Mouse (Mus musculus): ENCODE measurements around the gene Tmem116. TPM values are rescaled to one million over a fixed set of nuclear protein-coding genes. Genes with fewer than 3 reads are reported as not detected.
"Not testable (repeated sequence)": the region's sequence is repeated elsewhere in the genome, so short reads cannot be mapped to it uniquely, and the experiment has no call there.

Tmem116 gene
- polyA plus RNA-seq, 1 experiment from 2014 or later: 1.9 TPM

- no peaks in the 10 kb centered on the region for H3K36me3 ChIP-seq (ENCODE audit: control insufficient read depth, insufficient read depth, low read length)
- H3K27me3 ChIP-seq (ENCODE audit: control insufficient read depth, insufficient read depth, low read depth, low read length): no peaks in the 10 kb centered on the region
- no peaks in the 10 kb centered on the region for H3K4me1 ChIP-seq (ENCODE audit: control insufficient read depth, insufficient read depth, low read length)
- no peak overlapping the region for H3K9ac ChIP-seq (ENCODE audit: low read depth, low read length)
- 89% methylated on average over 2 of the region's 2 CpGs for WGBS
- H3K4me3 ChIP-seq (ENCODE audit: low read depth, low read length): no peak overlapping the region
- ATAC-seq: no peak
- no peak overlapping the region for H3K4me2 ChIP-seq (ENCODE audit: low read length)
- H3K27ac ChIP-seq (ENCODE audit: low read length): no peak overlapping the region
- H3K9me3 ChIP-seq (replicated peaks; ENCODE audit: control insufficient read depth, low read length, poor library complexity, severe bottlenecking): no peaks in the 10 kb centered on the region
Measured at GRCm38 (mm10) chr5:121472411-121472810, 20.7 kb downstream of the Tmem116 start.

- H3K9me3 ChIP-seq (replicated peaks; ENCODE audit: control insufficient read depth, low read length, poor library complexity, severe bottlenecking): no peaks in the 10 kb centered on the region
- H3K4me1 ChIP-seq (ENCODE audit: control insufficient read depth, insufficient read depth, low read length): no peaks in the 10 kb centered on the region
- ATAC-seq: no peak
- no peak overlapping the region for H3K4me2 ChIP-seq (ENCODE audit: low read length)
- H3K36me3 ChIP-seq (ENCODE audit: control insufficient read depth, insufficient read depth, low read length): no peaks in the 10 kb centered on the region
- no peak overlapping the region for H3K27ac ChIP-seq (ENCODE audit: low read length)
- H3K27me3 ChIP-seq (ENCODE audit: control insufficient read depth, insufficient read depth, low read depth, low read length): no peaks in the 10 kb centered on the region
- no peak overlapping the region for H3K9ac ChIP-seq (ENCODE audit: low read depth, low read length)
- H3K4me3 ChIP-seq (ENCODE audit: low read depth, low read length): no peak overlapping the region
- WGBS: 65% methylated on average over 7 of the region's 7 CpGs
Measured at GRCm38 (mm10) chr5:121474610-121475009, 22.9 kb downstream of the Tmem116 start.

- Histone ChIP-seq H3K36me3 (ENCODE audit: control insufficient read depth, insufficient read depth, low read length) (no peaks in the 10 kb centered on the region), H3K9me3 (replicated peaks; ENCODE audit: control insufficient read depth, low read length, poor library complexity, severe bottlenecking) (no peaks in the 10 kb centered on the region), H3K27ac (ENCODE audit: low read length) (no peak overlapping the region), H3K9ac (ENCODE audit: low read depth, low read length) (no peak overlapping the region), H3K4me2 (ENCODE audit: low read length) (no peak overlapping the region), H3K27me3 (ENCODE audit: control insufficient read depth, insufficient read depth, low read depth, low read length) (no peaks in the 10 kb centered on the region), H3K4me1 (ENCODE audit: control insufficient read depth, insufficient read depth, low read length) (no peaks in the 10 kb centered on the region), H3K4me3 (ENCODE audit: low read depth, low read length) (no peak overlapping the region)
- 82% methylated on average over 1 of the region's 1 CpGs for WGBS
- no peak for ATAC-seq
Measured at GRCm38 (mm10) chr5:121476040-121476439, 24.3 kb downstream of the Tmem116 start.

- Histone ChIP-seq H3K9me3 (replicated peaks; ENCODE audit: control insufficient read depth, low read length, poor library complexity, severe bottlenecking) (no peaks in the 10 kb centered on the region), H3K27ac (ENCODE audit: low read length) (peak overlapping the region; percentile 34; the same call in 1 of the 2 replicates), H3K4me2 (ENCODE audit: low read length) (no peak overlapping the region), H3K4me3 (ENCODE audit: low read depth, low read length) (no peak overlapping the region), H3K9ac (ENCODE audit: low read depth, low read length) (no peak overlapping the region), H3K27me3 (ENCODE audit: control insufficient read depth, insufficient read depth, low read depth, low read length) (no peaks in the 10 kb centered on the region), H3K4me1 (ENCODE audit: control insufficient read depth, insufficient read depth, low read length) (no peaks in the 10 kb centered on the region), H3K36me3 (ENCODE audit: control insufficient read depth, insufficient read depth, low read length) (no peaks in the 10 kb centered on the region)
- ATAC-seq: no peak
- 34% methylated on average over 3 of the region's 3 CpGs for WGBS
Measured at GRCm38 (mm10) chr5:121477680-121478079, 26.0 kb downstream of the Tmem116 start.

GRCm38 (mm10) chr5:121484801-121485200 is 33.1 kb downstream of the Tmem116 start:
- no peak for ATAC-seq
- H3K36me3 ChIP-seq (ENCODE audit: control insufficient read depth, insufficient read depth, low read length): no peaks in the 10 kb centered on the region
- WGBS: 82% methylated on average over 5 of the region's 5 CpGs

GRCm38 (mm10) chr5:121493305-121493704 is 41.6 kb downstream of the Tmem116 start:
- H3K4me2 ChIP-seq (ENCODE audit: low read length): no peak overlapping the region
- H3K36me3 ChIP-seq (ENCODE audit: control insufficient read depth, insufficient read depth, low read length): no peaks in the 10 kb centered on the region
- H3K27ac ChIP-seq (ENCODE audit: low read length): no peak overlapping the region
- no peak overlapping the region for H3K9ac ChIP-seq (ENCODE audit: low read depth, low read length)
- no peaks in the 10 kb centered on the region for H3K9me3 ChIP-seq (replicated peaks; ENCODE audit: control insufficient read depth, low read length, poor library complexity, severe bottlenecking)
- 78% methylated on average over 8 of the region's 8 CpGs for WGBS
- no peaks in the 10 kb centered on the region for H3K27me3 ChIP-seq (ENCODE audit: control insufficient read depth, insufficient read depth, low read depth, low read length)
- H3K4me1 ChIP-seq (ENCODE audit: control insufficient read depth, insufficient read depth, low read length): no peaks in the 10 kb centered on the region
- H3K4me3 ChIP-seq (ENCODE audit: low read depth, low read length): no peak overlapping the region
- no peak for ATAC-seq

More at GRCm38 (mm10) chr5:121484801-121485200, 33.1 kb downstream of the Tmem116 start:
- Histone ChIP-seq H3K4me2 (ENCODE audit: low read length) (no peak overlapping the region), H3K27me3 (ENCODE audit: control insufficient read depth, insufficient read depth, low read depth, low read length) (no peaks in the 10 kb centered on the region), H3K9ac (ENCODE audit: low read depth, low read length) (no peak overlapping the region), H3K4me3 (ENCODE audit: low read depth, low read length) (no peak overlapping the region), H3K9me3 (replicated peaks; ENCODE audit: control insufficient read depth, low read length, poor library complexity, severe bottlenecking) (no peaks in the 10 kb centered on the region), H3K4me1 (ENCODE audit: control insufficient read depth, insufficient read depth, low read length) (no peaks in the 10 kb centered on the region), H3K27ac (ENCODE audit: low read length) (no peak overlapping the region)

- H3K9ac ChIP-seq (ENCODE audit: low read depth, low read length): no peak overlapping the region
- 74% methylated on average over 7 of the region's 7 CpGs for WGBS
- H3K4me2 ChIP-seq (ENCODE audit: low read length): no peak overlapping the region
- H3K9me3 ChIP-seq (replicated peaks; ENCODE audit: control insufficient read depth, low read length, poor library complexity, severe bottlenecking): no peaks in the 10 kb centered on the region
- no peaks in the 10 kb centered on the region for H3K27me3 ChIP-seq (ENCODE audit: control insufficient read depth, insufficient read depth, low read depth, low read length)
- H3K4me3 ChIP-seq (ENCODE audit: low read depth, low read length): no peak overlapping the region
- no peak overlapping the region for H3K27ac ChIP-seq (ENCODE audit: low read length)
- no peaks in the 10 kb centered on the region for H3K36me3 ChIP-seq (ENCODE audit: control insufficient read depth, insufficient read depth, low read length)
- ATAC-seq: no peak
- no peaks in the 10 kb centered on the region for H3K4me1 ChIP-seq (ENCODE audit: control insufficient read depth, insufficient read depth, low read length)
Measured at GRCm38 (mm10) chr5:121500719-121501118, 49.0 kb downstream of the Tmem116 start.

GRCm38 (mm10) chr5:121501424-121501996 is 49.8 kb downstream of the Tmem116 start:
- 77% methylated on average over 10 of the region's 17 CpGs for WGBS
- H3K4me1 ChIP-seq (ENCODE audit: control insufficient read depth, insufficient read depth, low read length): not testable (repeated sequence)

GRCm38 (mm10) chr5:121503231-121503630 is 51.5 kb downstream of the Tmem116 start, which contains the start of gene Adam1b:
Gene Adam1b (minus strand): TSS chr5:121503435.
- WGBS: 89% methylated on average over 3 of the region's 3 CpGs
- Histone ChIP-seq H3K27me3 (ENCODE audit: control insufficient read depth, insufficient read depth, low read depth, low read length) (no peaks in the 10 kb centered on the region), H3K9ac (ENCODE audit: low read depth, low read length) (no peak within 1 kb of the TSS), H3K4me2 (ENCODE audit: low read length) (no peak within 1 kb of the TSS), H3K4me3 (ENCODE audit: low read depth, low read length) (no peak within 1 kb of the TSS), H3K4me1 (ENCODE audit: control insufficient read depth, insufficient read depth, low read length) (no peaks in the 10 kb centered on the region), H3K9me3 (replicated peaks; ENCODE audit: control insufficient read depth, low read length, poor library complexity, severe bottlenecking) (no peaks in the 10 kb centered on the region), H3K36me3 (ENCODE audit: control insufficient read depth, insufficient read depth, low read length) (no peaks in the 10 kb centered on the region), H3K27ac (ENCODE audit: low read length) (no peak within 1 kb of the TSS)
- no peak for ATAC-seq

More at GRCm38 (mm10) chr5:121501424-121501996, 49.8 kb downstream of the Tmem116 start:
- H3K9ac ChIP-seq (ENCODE audit: low read depth, low read length); ATAC-seq; H3K27ac ChIP-seq (ENCODE audit: low read length); H3K36me3 ChIP-seq (ENCODE audit: control insufficient read depth, insufficient read depth, low read length); H3K27me3 ChIP-seq (ENCODE audit: control insufficient read depth, insufficient read depth, low read depth, low read length); H3K4me3 ChIP-seq (ENCODE audit: low read depth, low read length); H3K4me2 ChIP-seq (ENCODE audit: low read length); H3K9me3 ChIP-seq (replicated peaks; ENCODE audit: control insufficient read depth, low read length, poor library complexity, severe bottlenecking): not testable (repeated sequence)

Measured in midbrain, embryonic 16.5 days (tissue).